Mouse (Mus musculus) megakaryocyte, embryonic 14.5 days (primary cell): ENCODE measurements around the gene Gm37240. TPM values are rescaled to one million over a fixed set of nuclear protein-coding genes. Genes with fewer than 3 reads are reported as not detected.

Source experiments
- H3K27me3 ChIP-seq: replicated peaks from 2 replicates; pipeline ENCODE3; 2012; ENCODE audit warnings: inconsistent platforms
- H3K36me3 ChIP-seq: replicated peaks from 2 replicates; pipeline ENCODE3; 2012; ENCODE audit warnings: low read length, inconsistent platforms, mixed read lengths
- H3K4me1 ChIP-seq: 2 replicates; pipeline ENCODE4 v1.6.1; 2012; ENCODE audit warnings: inconsistent platforms
- H3K4me3 ChIP-seq: replicated peaks from 2 replicates; pipeline ENCODE3; 2012; ENCODE audit warnings: moderate library complexity, mild to moderate bottlenecking, inconsistent platforms
- H3K9me3 ChIP-seq: 2 replicates; pipeline ENCODE4 v1.6.1; 2012; ENCODE audit warnings: inconsistent platforms
- FLI1 ChIP-seq: IDR thresholded peaks from 2 replicates; pipeline ENCODE4 v1.6.1; 2012; ENCODE audit warnings: low read length, inconsistent platforms, mixed read lengths
- GATA1 ChIP-seq: IDR thresholded peaks from 3 replicates; pipeline ENCODE4 v1.6.1; 2012; ENCODE audit warnings: mixed read lengths, low read length, inconsistent platforms, borderline replicate concordance
- polyA plus RNA-seq: library from polyadenylated mRNA; stranded (reverse); fragments of >175 nt; gene quantifications from 2 replicates; pipeline ENCODE4 v1.2.3, GENCODE M21; 2012; ENCODE audit warnings: low replicate concordance; ENCODE audit not compliant: insufficient read depth

Gm37240 gene
- polyA plus RNA-seq, 1 experiment: not detected

GRCm38 (mm10) chr3:84695867-84696361 lies 1191.4 kb downstream of the Gm37240 start:
- no peak for TF ChIP-seq GATA1
- no peak for TF ChIP-seq FLI1
- no peak overlapping the region for H3K4me3 ChIP-seq
- H3K4me1 ChIP-seq: peaks cover 8% of the 10 kb centered on the region; the same call in 1 of the 2 replicates
- H3K27me3 ChIP-seq: peaks cover 46% of the 10 kb centered on the region
- peaks cover 8% of the 10 kb centered on the region for H3K9me3 ChIP-seq
- H3K36me3 ChIP-seq: no peaks in the 10 kb centered on the region

- TF ChIP-seq GATA1: no peak
- TF ChIP-seq FLI1: no peak
- Histone ChIP-seq H3K27me3 (peaks cover 46% of the 10 kb centered on the region), H3K9me3 (peaks cover 8% of the 10 kb centered on the region), H3K4me3 (no peak overlapping the region), H3K36me3 (no peaks in the 10 kb centered on the region), H3K4me1 (peaks cover 8% of the 10 kb centered on the region; the same call in 1 of the 2 replicates)
Observed at GRCm38 (mm10) chr3:84695418-84695817, 1191.9 kb downstream of the Gm37240 start.

- no peak overlapping the region for H3K4me3 ChIP-seq
- peaks cover 8% of the 10 kb centered on the region for H3K9me3 ChIP-seq
- peaks cover 16% of the 10 kb centered on the region for H3K4me1 ChIP-seq
- H3K27me3 ChIP-seq: peaks cover 60% of the 10 kb centered on the region
- no peaks in the 10 kb centered on the region for H3K36me3 ChIP-seq
- TF ChIP-seq FLI1 (no peak), GATA1 (no peak)
Observed at GRCm38 (mm10) chr3:84693886-84694285, 1193.4 kb downstream of the Gm37240 start.

GRCm38 (mm10) chr3:84692647-84693199 lies 1194.6 kb downstream of the Gm37240 start:
- TF ChIP-seq FLI1: no peak
- no peak for TF ChIP-seq GATA1
- Histone ChIP-seq H3K36me3 (no peaks in the 10 kb centered on the region), H3K9me3 (no peaks in the 10 kb centered on the region; the same call in 1 of the 2 replicates), H3K27me3 (peaks cover 62% of the 10 kb centered on the region), H3K4me1 (peaks cover 16% of the 10 kb centered on the region), H3K4me3 (no peak overlapping the region)

GRCm38 (mm10) chr3:84690091-84690771 lies 1197.1 kb downstream of the Gm37240 start:
- Histone ChIP-seq H3K4me1 (peaks cover 21% of the 10 kb centered on the region), H3K4me3 (no peak overlapping the region), H3K36me3 (no peaks in the 10 kb centered on the region), H3K9me3 (no peaks in the 10 kb centered on the region), H3K27me3 (peaks cover 61% of the 10 kb centered on the region)
- TF ChIP-seq GATA1 (no peak), FLI1 (no peak)

- Histone ChIP-seq H3K27me3 (peaks cover 62% of the 10 kb centered on the region), H3K9me3 (no peaks in the 10 kb centered on the region), H3K36me3 (no peaks in the 10 kb centered on the region), H3K4me3 (no peak overlapping the region), H3K4me1 (peaks cover 21% of the 10 kb centered on the region)
- TF ChIP-seq FLI1 (no peak), GATA1 (no peak)
Observed at GRCm38 (mm10) chr3:84689656-84690055, 1197.7 kb downstream of the Gm37240 start.

GRCm38 (mm10) chr3:84688176-84688575 lies 1199.1 kb downstream of the Gm37240 start:
- Histone ChIP-seq H3K36me3 (no peaks in the 10 kb centered on the region), H3K4me3 (no peak overlapping the region), H3K4me1 (peaks cover 16% of the 10 kb centered on the region), H3K9me3 (no peaks in the 10 kb centered on the region), H3K27me3 (peaks cover 65% of the 10 kb centered on the region)
- TF ChIP-seq GATA1: no peak
- TF ChIP-seq FLI1: no peak

GRCm38 (mm10) chr3:84687488-84687846 lies 1199.9 kb downstream of the Gm37240 start:
- Histone ChIP-seq H3K4me1 (peaks cover 16% of the 10 kb centered on the region), H3K36me3 (no peaks in the 10 kb centered on the region)
- no peak for TF ChIP-seq FLI1
- no peak for TF ChIP-seq GATA1

GRCm38 (mm10) chr3:84686799-84687487 lies 1200.4 kb downstream of the Gm37240 start:
- Histone ChIP-seq H3K9me3 (no peaks in the 10 kb centered on the region), H3K4me1 (peaks cover 16% of the 10 kb centered on the region), H3K36me3 (no peaks in the 10 kb centered on the region), H3K4me3 (no peak overlapping the region), H3K27me3 (peaks cover 67% of the 10 kb centered on the region)
- TF ChIP-seq FLI1 (no peak), GATA1 (no peak)

More at GRCm38 (mm10) chr3:84687488-84687846, 1199.9 kb downstream of the Gm37240 start:
- H3K9me3 ChIP-seq: no peaks in the 10 kb centered on the region
- peaks cover 67% of the 10 kb centered on the region for H3K27me3 ChIP-seq
- H3K4me3 ChIP-seq: no peak overlapping the region

- TF ChIP-seq FLI1: no peak
- no peak for TF ChIP-seq GATA1
- Histone ChIP-seq H3K36me3 (no peaks in the 10 kb centered on the region), H3K27me3 (peaks cover 67% of the 10 kb centered on the region), H3K4me1 (peaks cover 20% of the 10 kb centered on the region), H3K4me3 (no peak overlapping the region), H3K9me3 (no peaks in the 10 kb centered on the region)
Observed at GRCm38 (mm10) chr3:84686294-84686672, 1201.0 kb downstream of the Gm37240 start.
